Mouse (Mus musculus): ENCODE measurements around the gene Faap24. TPM values are rescaled to one million over a fixed set of nuclear protein-coding genes. Genes with fewer than 3 reads are reported as not detected.

Gene Faap24
- 3.7 TPM for polyA plus RNA-seq (2014; fragmentation: Illumina TruSeq; extraction: RNeasy Lipid Tissue Mini Kit (QIAGEN cat#74804); ENCODE audit: low read depth, low replicate concordance)

GRCm38 (mm10) chr7:35396542-35397168 is at the start of gene Faap24, which contains the start of gene Cep89:
TSS of gene Faap24 (minus strand) at chr7:35396836.
TSS of gene Cep89 (plus strand) at chr7:35397035.

Other genes starting within 250 kb of the Faap24 start
- not detected for gene Slc7a10, start 210.5 kb downstream of the Faap24 start, polyA plus RNA-seq (2014; fragmentation: Illumina TruSeq; extraction: RNeasy Lipid Tissue Mini Kit (QIAGEN cat#74804); ENCODE audit: low read depth, low replicate concordance)
- not detected for gene Lrp3, start 181.3 kb downstream of the Faap24 start, polyA plus RNA-seq (2014; fragmentation: Illumina TruSeq; extraction: RNeasy Lipid Tissue Mini Kit (QIAGEN cat#74804); ENCODE audit: low read depth, low replicate concordance)
- gene Gpatch1, start 78.4 kb downstream of the Faap24 start, polyA plus RNA-seq (2014; fragmentation: Illumina TruSeq; extraction: RNeasy Lipid Tissue Mini Kit (QIAGEN cat#74804); ENCODE audit: low read depth, low replicate concordance): 4.2 TPM
- 8.6 TPM for gene Rhpn2, start 62.7 kb downstream of the Faap24 start, polyA plus RNA-seq (2014; fragmentation: Illumina TruSeq; extraction: RNeasy Lipid Tissue Mini Kit (QIAGEN cat#74804); ENCODE audit: low read depth, low replicate concordance)
- gene Cep89, start 199 bp upstream of the Faap24 start, polyA plus RNA-seq (2014; fragmentation: Illumina TruSeq; extraction: RNeasy Lipid Tissue Mini Kit (QIAGEN cat#74804); ENCODE audit: low read depth, low replicate concordance): 110 TPM
- gene Slc7a9, start 52.0 kb upstream of the Faap24 start, polyA plus RNA-seq (2014; fragmentation: Illumina TruSeq; extraction: RNeasy Lipid Tissue Mini Kit (QIAGEN cat#74804); ENCODE audit: low read depth, low replicate concordance): not detected
- 83.7 TPM for gene Tdrd12, start 140.9 kb upstream of the Faap24 start, polyA plus RNA-seq (2014; fragmentation: Illumina TruSeq; extraction: RNeasy Lipid Tissue Mini Kit (QIAGEN cat#74804); ENCODE audit: low read depth, low replicate concordance)
- gene Nudt19, start 159.5 kb upstream of the Faap24 start, polyA plus RNA-seq (2014; fragmentation: Illumina TruSeq; extraction: RNeasy Lipid Tissue Mini Kit (QIAGEN cat#74804); ENCODE audit: low read depth, low replicate concordance): 38.2 TPM
- 0.13 TPM for gene Rgs9bp, start 188.7 kb upstream of the Faap24 start, polyA plus RNA-seq (2014; fragmentation: Illumina TruSeq; extraction: RNeasy Lipid Tissue Mini Kit (QIAGEN cat#74804); ENCODE audit: low read depth, low replicate concordance)
- gene Ankrd27, start 189.4 kb upstream of the Faap24 start, polyA plus RNA-seq (2014; fragmentation: Illumina TruSeq; extraction: RNeasy Lipid Tissue Mini Kit (QIAGEN cat#74804); ENCODE audit: low read depth, low replicate concordance): 11.5 TPM